Mouse (Mus musculus): Measurements from ENCODE around the gene Pirb. TPM values are rescaled to one million over a fixed set of nuclear protein-coding genes. Genes with fewer than 3 reads are reported as not detected.
"Not testable (repeated sequence)": the region's sequence is repeated elsewhere in the genome, so short reads cannot be mapped to it uniquely, and the experiment has no call there.

Gene Pirb
- polyA plus RNA-seq, 1 experiment from 2014 or later = 0.47 TPM

- H3K27ac ChIP-seq = no peak overlapping the region
- peak overlapping the region; percentile 98 for H3K4me2 ChIP-seq (replicated peaks)
- DNase-seq (ENCODE audit: low spot score) (no peak), ATAC-seq (ENCODE audit: low FRiP score) (no peak)
- H3K9ac ChIP-seq = peak overlapping the region; percentile 78
- 55% methylated on average over 11 of the region's 11 CpGs for WGBS
- no peaks in the 10 kb centered on the region for H3K9me3 ChIP-seq (ENCODE audit: control insufficient read depth, low read length)
- peaks cover 30% of the 10 kb centered on the region for H3K4me1 ChIP-seq (replicated peaks; ENCODE audit: control insufficient read depth, insufficient read depth, low read length)
- peaks cover 40% of the 10 kb centered on the region for H3K36me3 ChIP-seq (replicated peaks; ENCODE audit: control insufficient read depth, insufficient read depth)
- no peaks in the 10 kb centered on the region for H3K27me3 ChIP-seq (ENCODE audit: control insufficient read depth, insufficient read depth, low read length)
- peak overlapping the region; percentile 74 for H3K4me3 ChIP-seq (replicated peaks; ENCODE audit: low read length)
These were observed 13.8 kb downstream of the Pirb start for GRCm38 (mm10) chr7:3706343-3706934.

- H3K36me3 ChIP-seq (replicated peaks; ENCODE audit: control insufficient read depth, insufficient read depth) = peaks cover 45% of the 10 kb centered on the region
- H3K27me3 ChIP-seq (ENCODE audit: control insufficient read depth, insufficient read depth, low read length) = no peaks in the 10 kb centered on the region
- H3K4me3 ChIP-seq (replicated peaks; ENCODE audit: low read length) = peak overlapping the region; percentile 74
- H3K9ac ChIP-seq = peak overlapping the region; percentile 78
- peaks cover 30% of the 10 kb centered on the region for H3K4me1 ChIP-seq (replicated peaks; ENCODE audit: control insufficient read depth, insufficient read depth, low read length)
- DNase-seq (ENCODE audit: low spot score) = no peak
- H3K27ac ChIP-seq = no peak overlapping the region
- peak overlapping the region; percentile 98 for H3K4me2 ChIP-seq (replicated peaks)
- H3K9me3 ChIP-seq (ENCODE audit: control insufficient read depth, low read length) = no peaks in the 10 kb centered on the region
- WGBS = 45% methylated on average over 6 of the region's 6 CpGs
- ATAC-seq (ENCODE audit: low FRiP score) = no peak
These were observed 14.3 kb downstream of the Pirb start for GRCm38 (mm10) chr7:3705911-3706310.

- Histone ChIP-seq H3K9ac (peak overlapping the region; percentile 78), H3K36me3 (replicated peaks; ENCODE audit: control insufficient read depth, insufficient read depth) (peaks cover 49% of the 10 kb centered on the region), H3K4me1 (replicated peaks; ENCODE audit: control insufficient read depth, insufficient read depth, low read length) (peaks cover 30% of the 10 kb centered on the region), H3K4me2 (replicated peaks) (peak overlapping the region; percentile 98), H3K4me3 (replicated peaks; ENCODE audit: low read length) (peak overlapping the region; percentile 74)
- WGBS = 1% methylated on average over 6 of the region's 7 CpGs
- ATAC-seq (ENCODE audit: low FRiP score); H3K9me3 ChIP-seq (ENCODE audit: control insufficient read depth, low read length); H3K27me3 ChIP-seq (ENCODE audit: control insufficient read depth, insufficient read depth, low read length); DNase-seq (ENCODE audit: low spot score); H3K27ac ChIP-seq: not testable (repeated sequence)
These were observed 14.7 kb downstream of the Pirb start for GRCm38 (mm10) chr7:3705461-3705860.

GRCm38 (mm10) chr7:3704475-3704874 lies 15.7 kb downstream of the Pirb start:
- Histone ChIP-seq H3K27me3 (ENCODE audit: control insufficient read depth, insufficient read depth, low read length) (no peaks in the 10 kb centered on the region), H3K36me3 (replicated peaks; ENCODE audit: control insufficient read depth, insufficient read depth) (peaks cover 57% of the 10 kb centered on the region), H3K27ac (peak overlapping the region; percentile 93), H3K9me3 (ENCODE audit: control insufficient read depth, low read length) (no peaks in the 10 kb centered on the region), H3K4me2 (replicated peaks) (peak overlapping the region; percentile 98), H3K4me3 (replicated peaks; ENCODE audit: low read length) (peak overlapping the region; percentile 74), H3K4me1 (replicated peaks; ENCODE audit: control insufficient read depth, insufficient read depth, low read length) (peaks cover 30% of the 10 kb centered on the region), H3K9ac (peak overlapping the region; percentile 78)
- DNase-seq (ENCODE audit: low spot score) (no peak), ATAC-seq (ENCODE audit: low FRiP score) (peak; percentile 41)
- WGBS = 1% methylated on average over 20 of the region's 20 CpGs

- peaks cover 30% of the 10 kb centered on the region for H3K4me1 ChIP-seq (replicated peaks; ENCODE audit: control insufficient read depth, insufficient read depth, low read length)
- under 1% methylated on average over 42 of the region's 42 CpGs for WGBS
- H3K36me3 ChIP-seq (replicated peaks; ENCODE audit: control insufficient read depth, insufficient read depth) = peaks cover 60% of the 10 kb centered on the region
- peak within 1 kb of the TSS; percentile 98 for H3K4me2 ChIP-seq (replicated peaks)
- H3K9ac ChIP-seq = peak within 1 kb of the TSS; percentile 78
- H3K27me3 ChIP-seq (ENCODE audit: control insufficient read depth, insufficient read depth, low read length) = no peaks in the 10 kb centered on the region
- DNase-seq (ENCODE audit: low spot score) (peak; percentile 99), ATAC-seq (ENCODE audit: low FRiP score) (peak; percentile 96)
- H3K9me3 ChIP-seq (ENCODE audit: control insufficient read depth, low read length) = no peaks in the 10 kb centered on the region
- peak within 1 kb of the TSS; percentile 93 for H3K27ac ChIP-seq
- peak within 1 kb of the TSS; percentile 74 for H3K4me3 ChIP-seq (replicated peaks; ENCODE audit: low read length)
These were observed 16.2 kb downstream of the Pirb start, which contains the start of gene Rps9 for GRCm38 (mm10) chr7:3703879-3704441. Rps9 (plus strand) TSS chr7:3703993.

- Histone ChIP-seq H3K9ac (peak overlapping the region; percentile 78), H3K27me3 (ENCODE audit: control insufficient read depth, insufficient read depth, low read length) (no peaks in the 10 kb centered on the region), H3K4me3 (replicated peaks; ENCODE audit: low read length) (peak overlapping the region; percentile 74), H3K4me2 (replicated peaks) (peak overlapping the region; percentile 98), H3K4me1 (replicated peaks; ENCODE audit: control insufficient read depth, insufficient read depth, low read length) (peaks cover 30% of the 10 kb centered on the region), H3K9me3 (ENCODE audit: control insufficient read depth, low read length) (no peaks in the 10 kb centered on the region), H3K36me3 (replicated peaks; ENCODE audit: control insufficient read depth, insufficient read depth) (peaks cover 62% of the 10 kb centered on the region), H3K27ac (peak overlapping the region; percentile 93)
- ATAC-seq (ENCODE audit: low FRiP score) (peak; percentile 51), DNase-seq (ENCODE audit: low spot score) (no peak)
- 24% methylated on average over 6 of the region's 6 CpGs for WGBS
These were observed 16.9 kb downstream of the Pirb start for GRCm38 (mm10) chr7:3703148-3703878.

- WGBS = 96% methylated on average over 6 of the region's 6 CpGs
- H3K4me1 ChIP-seq (replicated peaks; ENCODE audit: control insufficient read depth, insufficient read depth, low read length) = peaks cover 15% of the 10 kb centered on the region
- ATAC-seq (ENCODE audit: low FRiP score) = no peak
- H3K4me2 ChIP-seq (replicated peaks) = no peak overlapping the region
- H3K36me3 ChIP-seq (replicated peaks; ENCODE audit: control insufficient read depth, insufficient read depth) = peaks cover 60% of the 10 kb centered on the region
- no peak overlapping the region for H3K9ac ChIP-seq
- DNase-seq (ENCODE audit: low spot score) = no peak
- H3K9me3 ChIP-seq (ENCODE audit: control insufficient read depth, low read length) = no peaks in the 10 kb centered on the region
- no peak overlapping the region for H3K27ac ChIP-seq
- no peaks in the 10 kb centered on the region for H3K27me3 ChIP-seq (ENCODE audit: control insufficient read depth, insufficient read depth, low read length)
- no peak overlapping the region for H3K4me3 ChIP-seq (replicated peaks; ENCODE audit: low read length)
These were observed 21.7 kb downstream of the Pirb start for GRCm38 (mm10) chr7:3698471-3698870.

- peaks cover 19% of the 10 kb centered on the region for H3K4me1 ChIP-seq (replicated peaks; ENCODE audit: control insufficient read depth, insufficient read depth, low read length)
- peak overlapping the region; percentile 88 for H3K4me2 ChIP-seq (replicated peaks)
- H3K9ac ChIP-seq = peak overlapping the region; percentile 93
- WGBS = 7% methylated on average over 9 of the region's 9 CpGs
- peaks cover 52% of the 10 kb centered on the region for H3K36me3 ChIP-seq (replicated peaks; ENCODE audit: control insufficient read depth, insufficient read depth)
- H3K27me3 ChIP-seq (ENCODE audit: control insufficient read depth, insufficient read depth, low read length); DNase-seq (ENCODE audit: low spot score); ATAC-seq (ENCODE audit: low FRiP score); H3K9me3 ChIP-seq (ENCODE audit: control insufficient read depth, low read length): not testable (repeated sequence)
- H3K4me3 ChIP-seq (replicated peaks; ENCODE audit: low read length) = peak overlapping the region; percentile 88
- H3K27ac ChIP-seq = peak overlapping the region; percentile 93
These were observed 25.3 kb downstream of the Pirb start for GRCm38 (mm10) chr7:3694949-3695305.
